Mouse (Mus musculus) liver, embryonic 13.5 days (tissue): ENCODE data around the gene Tiam1. TPM values are rescaled to one million over a fixed set of nuclear protein-coding genes. Genes with fewer than 3 reads are reported as not detected.

ENCODE experiments used
- ATAC-seq: fragments of 200-750 bp; cut with Nextera tagmentation; 2 replicates; pipeline ENCODE4 v1.8.0; 2017; ENCODE audit warnings: low read depth, mild to moderate bottlenecking, moderate number of reproducible peaks, moderate library complexity
- DNase-seq: peaks from one replicate; pipeline ENCODE4 v3.0.0; 2022
- H3K27ac ChIP-seq: fragments of 300-500 bp; sonication (generic); 2 replicates; pipeline ENCODE4 v1.5.1; 2015; ENCODE audit warnings: moderate library complexity, mild to moderate bottlenecking, inconsistent platforms
- H3K27me3 ChIP-seq: fragments of 300-500 bp; sonication (generic); 2 replicates; pipeline ENCODE4 v1.6.1; 2015; ENCODE audit warnings: mild to moderate bottlenecking, inconsistent platforms
- H3K36me3 ChIP-seq: fragments of 300-500 bp; sonication (generic); 2 replicates; pipeline ENCODE4 v1.6.1; 2015; ENCODE audit warnings: mild to moderate bottlenecking, inconsistent platforms
- H3K4me1 ChIP-seq: fragments of 300-500 bp; sonication (generic); replicated peaks from 2 replicates; pipeline ENCODE4 v1.6.1; 2015; ENCODE audit warnings: inconsistent platforms
- H3K4me2 ChIP-seq: fragments of 300-500 bp; sonication (generic); 2 replicates; pipeline ENCODE4 v1.6.1; 2015; ENCODE audit warnings: inconsistent platforms, mild to moderate bottlenecking, moderate library complexity
- H3K4me3 ChIP-seq: fragments of 300-500 bp; sonication (generic); replicated peaks from 2 replicates; pipeline ENCODE4 v1.5.1; 2015; ENCODE audit warnings: mild to moderate bottlenecking, inconsistent platforms
- H3K9ac ChIP-seq: fragments of 300-500 bp; sonication (generic); 2 replicates; pipeline ENCODE4 v1.6.1; 2015; ENCODE audit warnings: mild to moderate bottlenecking, inconsistent platforms
- H3K9me3 ChIP-seq: fragments of 300-500 bp; sonication (generic); replicated peaks from 2 replicates; pipeline ENCODE4 v1.6.1; 2016; ENCODE audit warnings: inconsistent platforms
- WGBS: fragments of 180-500 bp; shearing (Covaris S2); methylation state at CpG from one replicate; pipeline ENCODE4 v1.1.7; 2015; ENCODE audit not compliant: insufficient replicate concordance; 5-methylcytosine and 5-hydroxymethylcytosine counted together
- polyA plus RNA-seq: library from polyadenylated mRNA; unstranded; fragments of >200 nt; fragmentation: Nextera tagmentation; extraction: Ambion mirVana; gene quantifications from 2 replicates; pipeline ENCODE4 v1.2.1, GENCODE M21; 2015

Gene Tiam1
- polyA plus RNA-seq, 1 experiment from 2014 or later = 4.8 TPM

DNA sequence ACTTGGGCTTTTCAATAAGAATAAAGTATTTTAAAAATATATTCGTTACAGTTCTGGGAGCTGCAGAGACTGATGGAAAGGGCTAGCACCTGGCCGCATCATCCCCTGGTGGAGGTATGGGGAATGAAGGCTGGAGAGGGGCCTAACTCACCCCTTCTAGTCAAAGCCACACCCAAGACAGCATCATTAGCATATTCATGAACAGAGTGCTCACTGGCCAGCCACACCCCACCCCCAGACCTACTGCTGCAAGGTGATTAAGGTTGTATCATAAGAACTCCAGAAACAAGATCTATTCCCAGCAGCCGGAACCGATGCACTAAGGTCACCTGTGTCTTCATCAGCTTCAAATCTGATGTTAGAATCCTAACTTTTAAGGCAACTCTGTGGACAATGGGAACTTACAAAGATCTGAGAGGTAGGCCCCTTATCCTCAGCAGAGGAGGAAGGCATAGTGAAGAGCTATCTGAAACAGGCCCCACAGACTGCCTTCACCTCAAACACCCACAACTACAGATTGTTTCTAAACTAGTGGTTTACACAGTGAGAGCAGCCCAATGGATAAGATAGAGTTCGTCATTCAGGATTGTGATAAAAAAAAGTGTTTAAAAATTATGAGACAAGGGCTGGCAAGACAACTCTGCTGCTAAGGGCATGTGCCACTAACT is 153.1 kb downstream of the Tiam1 start:
- H3K27ac ChIP-seq = peak overlapping the region; percentile 20

DNA sequence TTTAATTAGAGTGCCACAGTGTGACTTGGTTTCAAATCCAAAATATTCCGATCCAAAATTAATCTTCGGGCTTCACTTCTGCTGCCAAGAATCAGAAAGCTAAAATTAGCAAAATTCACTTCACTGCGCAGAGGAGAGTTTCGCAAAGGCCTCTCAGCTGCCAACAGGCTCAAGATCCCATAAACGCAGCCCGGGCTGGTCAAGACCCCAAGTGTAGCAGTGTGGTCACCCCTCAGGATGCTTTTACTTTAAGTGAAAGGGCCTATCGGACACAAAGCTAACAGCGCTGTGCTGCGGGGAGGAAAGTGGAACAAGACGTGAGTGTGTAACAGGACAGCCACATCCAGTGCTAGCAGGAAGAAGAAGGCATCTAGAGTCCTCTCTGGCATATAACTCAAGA is 153.8 kb downstream of the Tiam1 start:
- peaks cover 80% of the 10 kb centered on the region for H3K4me1 ChIP-seq
- 0 out of 2 replicates have a peak overlapping the region, but pooled peaks have one; percentile 20 for H3K27ac ChIP-seq
- no peaks in the 10 kb centered on the region for H3K36me3 ChIP-seq
- ATAC-seq (no peak), DNase-seq (no peak)
- H3K9ac ChIP-seq = no peak overlapping the region
- H3K9me3 ChIP-seq = no peaks in the 10 kb centered on the region
- 71% methylated on average over 10 of the region's 10 CpGs for WGBS
- H3K4me2 ChIP-seq = no peak overlapping the region
- H3K4me3 ChIP-seq = no peak overlapping the region
- no peaks in the 10 kb centered on the region for H3K27me3 ChIP-seq

More for the DNA sequence above, 153.1 kb downstream of the Tiam1 start:
- peaks cover 74% of the 10 kb centered on the region for H3K4me1 ChIP-seq
- peak overlapping the region; percentile 23; the same call in 1 of the 2 replicates for H3K4me2 ChIP-seq
- no peaks in the 10 kb centered on the region for H3K27me3 ChIP-seq
- H3K36me3 ChIP-seq = no peaks in the 10 kb centered on the region
- ATAC-seq (peak; percentile 77), DNase-seq (peak; percentile 70)
- no peaks in the 10 kb centered on the region for H3K9me3 ChIP-seq
- H3K9ac ChIP-seq = no peak overlapping the region
- 27% methylated on average over 5 of the region's 5 CpGs for WGBS
- H3K4me3 ChIP-seq = no peak overlapping the region

DNA sequence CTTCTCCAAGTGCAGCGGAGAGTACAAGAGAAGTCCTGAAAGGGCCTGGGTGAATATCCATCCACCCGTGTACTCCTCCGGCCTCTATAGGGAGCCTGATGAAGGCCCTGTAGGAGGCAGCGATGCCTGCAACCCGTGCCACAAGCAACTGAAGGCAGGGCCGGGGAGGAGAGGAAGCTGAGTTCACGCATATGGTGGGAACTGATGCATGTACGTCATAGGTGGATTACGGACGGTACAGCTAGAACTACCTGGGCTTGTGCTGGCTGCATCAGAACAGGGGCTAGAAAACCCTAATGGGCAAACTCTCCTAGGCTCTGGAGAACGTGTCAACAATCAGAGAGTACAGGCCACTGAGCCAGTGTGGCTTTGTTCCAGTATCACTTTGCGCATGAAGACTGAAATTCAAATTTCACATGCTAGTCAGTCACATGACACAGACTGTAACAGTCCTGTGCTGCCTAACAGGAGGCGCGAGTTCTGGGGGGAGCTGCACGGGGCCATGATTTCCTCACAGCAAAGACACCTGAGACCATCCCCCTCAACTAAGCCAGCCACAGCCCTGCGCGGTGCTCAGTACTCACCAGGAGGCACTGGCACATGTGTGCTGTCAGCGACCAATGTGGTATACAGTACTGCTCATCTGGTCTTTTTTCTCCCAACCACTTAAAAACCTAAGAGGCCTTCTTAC is 156.8 kb downstream of the Tiam1 start:
- peak overlapping the region; percentile 69 for H3K27ac ChIP-seq
- H3K4me3 ChIP-seq = peak overlapping the region; percentile 42; the same call in 1 of the 2 replicates
- DNase-seq (no peak), ATAC-seq (0 out of 2 replicates have a peak, but pooled peaks have one; percentile 10)
- peak overlapping the region; percentile 69 for H3K4me2 ChIP-seq
- H3K9me3 ChIP-seq = no peaks in the 10 kb centered on the region
- peak overlapping the region; percentile 28; the same call in 1 of the 2 replicates for H3K9ac ChIP-seq
- no peaks in the 10 kb centered on the region for H3K27me3 ChIP-seq
- no peaks in the 10 kb centered on the region for H3K36me3 ChIP-seq
- WGBS = 53% methylated on average over 18 of the region's 18 CpGs
- H3K4me1 ChIP-seq = peaks cover 72% of the 10 kb centered on the region

DNA sequence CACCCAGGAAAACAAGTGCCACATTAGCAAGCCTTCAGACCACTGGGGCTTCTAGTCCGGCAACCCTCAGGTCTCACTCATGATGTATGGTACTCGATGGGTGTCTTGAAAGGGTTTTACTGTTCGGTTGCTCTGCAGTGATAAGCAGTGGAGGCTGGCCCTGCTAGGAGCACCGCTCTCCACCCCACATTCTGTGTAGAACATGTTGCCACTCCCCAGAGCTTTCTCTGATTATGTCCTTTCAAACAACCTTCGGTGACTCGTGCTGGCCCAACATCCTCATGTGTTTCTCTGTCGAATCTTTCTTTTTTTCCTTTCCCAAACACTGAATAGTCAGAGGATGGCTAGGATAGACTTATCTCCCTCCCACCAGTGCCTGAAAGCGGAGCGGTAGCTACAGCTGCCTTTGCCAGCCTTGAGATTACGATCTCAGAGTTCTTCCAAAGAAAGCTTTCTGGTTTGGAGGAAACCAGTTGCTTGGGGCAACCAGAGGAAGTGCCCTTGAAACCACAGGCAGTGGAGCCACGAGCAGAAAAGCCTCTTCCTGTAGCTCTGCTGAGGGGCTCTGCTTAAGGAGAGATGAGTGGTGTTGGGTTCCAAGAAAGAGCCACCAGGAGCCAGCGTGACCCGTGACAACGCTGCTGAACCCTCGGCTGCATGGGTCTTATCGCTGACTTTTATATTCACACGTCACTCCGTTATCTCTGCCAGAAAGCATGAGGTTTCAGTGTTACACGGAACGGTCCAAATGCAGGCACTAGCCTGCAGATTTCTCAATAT is 157.7 kb downstream of the Tiam1 start:
- peaks cover 63% of the 10 kb centered on the region for H3K4me1 ChIP-seq
- peak overlapping the region; percentile 69 for H3K4me2 ChIP-seq
- H3K9ac ChIP-seq = peak overlapping the region; percentile 28; the same call in 1 of the 2 replicates
- 5% methylated on average over 20 of the region's 20 CpGs for WGBS
- H3K36me3 ChIP-seq = no peaks in the 10 kb centered on the region
- ATAC-seq (peak; percentile 82), DNase-seq (peak; percentile 57)
- peak overlapping the region; percentile 42 for H3K4me3 ChIP-seq
- H3K9me3 ChIP-seq = no peaks in the 10 kb centered on the region
- H3K27me3 ChIP-seq = no peaks in the 10 kb centered on the region
- H3K27ac ChIP-seq = peak overlapping the region; percentile 69

DNA sequence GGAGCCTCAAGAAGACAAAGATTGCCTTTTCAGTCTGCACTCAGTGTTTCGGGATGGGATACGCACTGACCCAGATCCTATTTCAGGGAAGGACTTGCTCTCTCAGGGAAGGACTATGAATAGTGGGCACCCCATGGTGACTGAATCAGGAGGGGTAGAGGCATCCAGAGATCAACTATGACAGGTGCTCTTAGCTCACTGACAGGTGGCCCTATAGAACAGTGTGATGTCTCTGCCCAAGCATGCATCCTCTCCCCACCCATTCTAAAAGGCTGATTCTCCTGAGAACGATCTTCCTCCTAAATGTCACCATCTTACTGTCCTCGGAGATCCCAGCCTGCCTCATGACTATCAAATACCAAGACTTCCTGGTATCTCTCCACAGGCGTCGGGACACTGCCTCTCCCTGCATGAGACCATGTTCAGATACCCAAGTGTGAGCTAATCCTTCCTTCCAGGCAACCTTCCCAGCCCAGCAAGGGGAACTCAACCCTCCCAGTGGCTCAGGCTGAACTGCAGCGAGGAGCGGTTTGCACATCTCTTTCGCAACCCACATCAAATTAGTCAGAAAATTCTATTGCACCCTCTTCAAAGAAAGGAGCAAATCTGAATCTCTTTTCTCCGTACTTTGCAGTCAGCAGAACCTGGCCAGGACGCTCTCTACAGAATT is 163.4 kb downstream of the Tiam1 start:
- no peak overlapping the region for H3K27ac ChIP-seq
- WGBS = 68% methylated on average over 11 of the region's 11 CpGs
- no peak for ATAC-seq

DNA sequence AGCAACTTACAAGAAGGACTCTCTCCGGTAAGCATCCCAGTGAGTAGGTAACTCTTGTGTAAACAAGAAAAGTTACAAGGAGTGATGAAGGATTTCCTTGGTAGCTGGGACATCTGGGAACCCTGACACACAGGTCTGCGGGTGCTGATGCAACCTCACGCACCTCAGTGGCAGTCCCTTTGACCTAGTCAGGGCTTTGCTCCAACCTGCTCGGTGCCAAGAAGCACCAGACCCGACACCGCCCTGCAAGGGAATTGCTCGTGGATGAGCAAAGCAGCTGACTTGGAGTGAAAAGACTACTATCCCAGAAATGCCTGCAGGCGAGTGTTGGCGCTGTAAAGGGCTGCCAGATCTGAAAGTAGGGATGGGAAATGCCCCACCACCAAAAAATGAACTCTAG is 168.1 kb downstream of the Tiam1 start:
- H3K36me3 ChIP-seq = no peaks in the 10 kb centered on the region
- H3K27ac ChIP-seq = no peak overlapping the region
- ATAC-seq (no peak), DNase-seq (no peak)
- no peak overlapping the region for H3K9ac ChIP-seq
- H3K4me1 ChIP-seq = peaks cover 4% of the 10 kb centered on the region; the same call in 1 of the 2 replicates
- no peaks in the 10 kb centered on the region for H3K27me3 ChIP-seq
- 84% methylated on average over 9 of the region's 9 CpGs for WGBS
- no peak overlapping the region for H3K4me2 ChIP-seq
- no peaks in the 10 kb centered on the region for H3K9me3 ChIP-seq
- no peak overlapping the region for H3K4me3 ChIP-seq

More for the DNA sequence above, 163.4 kb downstream of the Tiam1 start:
- Histone ChIP-seq H3K4me3 (no peak overlapping the region), H3K4me1 (peaks cover 24% of the 10 kb centered on the region), H3K9ac (no peak overlapping the region), H3K36me3 (no peaks in the 10 kb centered on the region), H3K9me3 (no peaks in the 10 kb centered on the region), H3K27me3 (no peaks in the 10 kb centered on the region), H3K4me2 (no peak overlapping the region)
- no peak for DNase-seq

DNA sequence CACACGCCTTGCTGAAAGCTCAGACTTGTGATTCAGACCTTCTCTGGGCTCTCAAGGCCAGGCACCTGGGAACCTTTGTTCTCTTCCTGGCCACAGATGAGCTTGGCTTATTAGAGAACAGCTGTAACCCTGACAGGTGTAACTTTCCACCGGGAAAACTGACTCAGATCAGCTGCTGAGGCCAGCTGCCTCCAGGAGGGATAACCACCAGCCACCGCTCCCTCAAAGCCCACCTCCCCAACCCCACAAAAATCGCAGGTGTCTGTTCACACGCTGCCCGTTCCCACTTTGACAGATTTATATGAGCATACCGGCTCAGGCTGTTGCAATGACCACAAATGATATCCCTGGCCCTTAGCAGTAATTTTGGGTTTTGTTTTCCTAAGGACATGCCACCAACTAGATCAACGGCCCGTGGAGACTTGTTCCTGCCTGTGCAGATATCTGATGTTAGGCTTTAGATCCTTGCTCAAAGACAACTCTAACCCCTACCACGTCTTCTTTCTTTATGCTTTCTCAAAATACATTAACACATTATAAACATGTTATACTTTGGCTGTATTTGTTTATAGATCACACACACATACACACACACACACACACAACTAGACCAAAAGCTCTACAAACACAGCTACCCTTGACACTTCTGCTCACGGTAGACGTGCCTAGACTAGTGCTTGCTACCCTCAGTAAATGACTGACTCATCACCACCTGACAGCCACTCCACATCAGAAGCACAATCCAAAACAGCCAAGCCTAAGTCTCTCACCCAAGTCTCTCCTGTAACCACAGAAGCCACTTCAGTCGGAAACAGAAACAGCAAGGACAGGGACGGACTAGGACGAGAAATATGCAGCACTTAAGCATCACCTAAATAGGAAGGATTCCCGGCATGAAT is 169.5 kb downstream of the Tiam1 start:
- no peak for ATAC-seq

DNA sequence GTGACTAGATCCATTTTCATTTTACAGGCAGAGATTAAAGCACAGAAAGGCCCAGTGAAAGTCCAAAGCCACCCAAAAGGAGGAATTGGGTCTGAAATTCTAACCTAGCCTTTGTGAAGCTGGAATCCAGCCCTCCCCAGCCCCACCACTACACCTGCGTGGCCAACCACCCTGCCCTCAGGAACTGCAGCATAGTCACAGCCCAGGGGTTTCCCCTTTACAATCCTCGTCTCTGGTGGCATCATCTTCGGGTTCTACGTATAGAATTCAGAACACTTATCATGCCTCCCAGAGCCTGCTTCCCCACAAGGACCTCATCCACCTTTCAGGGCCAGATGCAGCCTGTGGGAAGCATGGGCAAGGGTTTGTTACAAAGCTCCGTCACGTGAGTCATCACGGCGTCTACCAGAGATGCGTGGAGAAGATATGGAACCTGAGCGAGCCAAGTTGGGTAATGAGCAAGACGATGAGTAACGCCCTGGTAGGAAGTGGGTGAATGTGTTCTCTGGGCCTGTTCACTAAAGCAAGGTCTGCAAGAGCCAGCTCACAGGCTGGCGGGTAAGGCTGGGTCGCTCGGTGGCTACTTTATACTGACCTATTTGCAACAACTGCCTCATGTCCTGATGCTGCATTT is 170.6 kb downstream of the Tiam1 start:
- Histone ChIP-seq H3K9me3 (no peaks in the 10 kb centered on the region), H3K27me3 (no peaks in the 10 kb centered on the region), H3K4me1 (peaks cover 4% of the 10 kb centered on the region; the same call in 1 of the 2 replicates), H3K4me3 (no peak overlapping the region), H3K27ac (no peak overlapping the region), H3K4me2 (no peak overlapping the region), H3K9ac (no peak overlapping the region), H3K36me3 (no peaks in the 10 kb centered on the region)
- WGBS = 57% methylated on average over 15 of the region's 15 CpGs
- ATAC-seq (no peak), DNase-seq (no peak)

More for the DNA sequence above, 169.5 kb downstream of the Tiam1 start:
- no peaks in the 10 kb centered on the region for H3K36me3 ChIP-seq
- no peak overlapping the region for H3K4me2 ChIP-seq
- H3K4me3 ChIP-seq = no peak overlapping the region
- H3K4me1 ChIP-seq = peaks cover 4% of the 10 kb centered on the region; the same call in 1 of the 2 replicates
- H3K27me3 ChIP-seq = no peaks in the 10 kb centered on the region
- H3K9me3 ChIP-seq = no peaks in the 10 kb centered on the region
- no peak overlapping the region for H3K9ac ChIP-seq
- DNase-seq = no peak
- no peak overlapping the region for H3K27ac ChIP-seq
- WGBS = 67% methylated on average over 16 of the region's 16 CpGs

DNA sequence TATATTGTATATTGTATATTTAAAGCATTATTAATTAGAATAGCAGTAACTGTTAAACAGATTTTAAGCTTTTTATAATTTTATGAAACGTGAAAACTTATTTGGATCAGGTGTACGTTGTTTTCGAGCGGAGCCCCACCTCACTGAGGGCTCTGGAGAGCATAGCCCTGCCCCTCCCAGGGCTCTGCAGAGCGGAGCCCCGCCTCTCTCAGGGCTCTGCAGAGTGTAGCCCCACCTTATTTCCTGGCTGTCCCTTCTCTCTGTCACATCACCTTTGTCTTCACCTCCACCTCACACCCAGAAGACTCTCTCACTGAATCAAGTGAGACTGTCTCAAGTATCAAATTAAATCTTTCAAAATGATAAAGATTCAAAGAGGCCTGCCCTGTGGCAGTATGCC is 171.6 kb downstream of the Tiam1 start:
- Histone ChIP-seq H3K9me3 (no peaks in the 10 kb centered on the region), H3K27ac (no peak overlapping the region), H3K4me3 (no peak overlapping the region), H3K27me3 (no peaks in the 10 kb centered on the region), H3K4me2 (no peak overlapping the region), H3K36me3 (no peaks in the 10 kb centered on the region), H3K9ac (no peak overlapping the region), H3K4me1 (peaks cover 4% of the 10 kb centered on the region; the same call in 1 of the 2 replicates)
- ATAC-seq (no peak), DNase-seq (no peak)
- 70% methylated on average over 6 of the region's 6 CpGs for WGBS

DNA sequence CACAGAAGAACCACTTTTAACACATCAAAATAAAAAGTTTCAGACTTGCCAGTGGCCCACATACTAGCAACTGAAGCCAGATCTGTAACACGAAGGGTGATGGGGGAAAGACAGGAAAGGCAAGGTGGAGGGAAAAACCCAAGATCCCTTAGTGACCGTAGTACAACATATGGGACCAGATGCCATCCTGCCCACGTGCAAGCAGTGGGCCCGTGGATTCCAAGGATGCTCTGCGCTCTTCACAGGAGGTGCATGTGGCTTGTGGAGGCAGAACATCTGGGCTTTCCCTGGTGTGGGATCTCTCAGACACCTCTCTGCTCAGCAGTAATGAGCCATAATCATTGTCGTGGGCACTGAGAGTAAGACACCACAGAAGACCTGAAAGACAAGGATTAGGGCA is 175.5 kb downstream of the Tiam1 start:
- no peak overlapping the region for H3K4me3 ChIP-seq
- no peak overlapping the region for H3K9ac ChIP-seq
- ATAC-seq (no peak), DNase-seq (no peak)
- H3K4me2 ChIP-seq = no peak overlapping the region
- H3K27ac ChIP-seq = no peak overlapping the region
- H3K27me3 ChIP-seq = no peaks in the 10 kb centered on the region
- 78% methylated on average over 6 of the region's 6 CpGs for WGBS
- H3K36me3 ChIP-seq = no peaks in the 10 kb centered on the region
- H3K4me1 ChIP-seq = peaks cover 3% of the 10 kb centered on the region; the same call in 1 of the 2 replicates
- H3K9me3 ChIP-seq = 0 out of 2 replicates have a peak, but pooled peaks cover 5% of the 10 kb centered on the region
